Mouse (Mus musculus): ENCODE data around the gene Plxna2. TPM values are rescaled to one million over a fixed set of nuclear protein-coding genes. Genes with fewer than 3 reads are reported as not detected.

The Plxna2 gene
- polyA plus RNA-seq, 1 experiment = 8.9 TPM

DNA sequence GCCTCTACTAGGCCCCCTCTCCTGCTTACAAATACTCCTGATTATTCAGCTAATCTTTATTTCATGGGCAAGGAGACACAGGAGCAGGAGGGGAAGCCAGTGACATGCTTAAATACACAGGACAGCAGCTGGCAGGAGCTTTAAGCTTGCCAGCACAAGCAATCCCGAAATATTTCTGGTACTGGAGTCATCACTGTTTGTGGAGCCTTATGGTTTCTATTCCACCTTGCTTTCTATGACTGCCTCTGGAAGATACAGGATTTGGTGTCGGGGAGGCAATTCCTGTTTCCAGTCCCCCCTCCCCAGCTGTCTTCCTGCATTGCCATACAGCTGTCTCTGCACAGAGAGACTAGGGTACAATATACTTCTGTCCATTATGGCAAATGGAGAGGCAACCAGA lies 4.7 kb downstream of the Plxna2 start:
- H3K4me1 ChIP-seq (ENCODE audit: control insufficient read depth, insufficient read depth, insufficient read length, low read length) = peaks cover 27% of the 10 kb centered on the region; the same call in 1 of the 2 replicates
- no peaks in the 10 kb centered on the region for H3K27me3 ChIP-seq (ENCODE audit: control insufficient read depth, insufficient read depth, low read length)
- WGBS = 50% methylated on average over 2 of the region's 2 CpGs
- no peak for TF ChIP-seq POLR2A (IDR thresholded peaks at IDR 0.05; ENCODE audit: low read depth, low read length)
- TF ChIP-seq CTCF (IDR thresholded peaks at IDR 0.05; ENCODE audit: extremely low read depth, insufficient read length, insufficient replicate concordance, low read depth, low read length) = no peak
- H3K36me3 ChIP-seq (ENCODE audit: control insufficient read depth, insufficient read depth, low read length) = no peaks in the 10 kb centered on the region
- no peak overlapping the region for H3K27ac ChIP-seq (ENCODE audit: insufficient read depth, low read depth, low read length)
- no peak overlapping the region for H3K4me3 ChIP-seq (ENCODE audit: low read depth, low read length)

DNA sequence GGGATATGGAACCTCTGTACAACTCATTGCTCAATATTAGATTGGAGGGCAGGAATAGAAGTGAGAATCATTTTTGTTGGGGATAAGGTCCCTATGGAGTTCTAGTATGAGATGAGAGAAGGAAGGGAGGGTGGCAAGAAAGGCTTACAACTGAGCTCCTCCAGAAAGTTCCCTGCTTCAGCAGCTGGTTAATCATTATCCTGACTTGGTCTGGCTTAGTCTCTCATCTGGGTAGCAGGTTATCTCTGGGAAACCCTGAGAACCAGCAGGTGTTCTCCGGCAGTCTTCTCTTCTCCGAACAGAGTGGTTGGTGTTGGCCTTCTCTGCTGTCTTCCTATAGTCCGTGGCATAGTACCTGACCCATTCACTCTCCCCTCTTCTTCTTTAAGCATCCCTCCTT lies 5.6 kb downstream of the Plxna2 start:
- peak overlapping the region; percentile 3; the same call in 1 of the 2 replicates for H3K4me3 ChIP-seq (ENCODE audit: low read depth, low read length)
- H3K27ac ChIP-seq (ENCODE audit: insufficient read depth, low read depth, low read length) = no peak overlapping the region
- H3K36me3 ChIP-seq (ENCODE audit: control insufficient read depth, insufficient read depth, low read length) = no peaks in the 10 kb centered on the region
- 37% methylated on average over 3 of the region's 3 CpGs for WGBS
- TF ChIP-seq CTCF (IDR thresholded peaks at IDR 0.05; ENCODE audit: extremely low read depth, insufficient read length, insufficient replicate concordance, low read depth, low read length) (no peak), POLR2A (IDR thresholded peaks at IDR 0.05; ENCODE audit: low read depth, low read length) (no peak)
- H3K27me3 ChIP-seq (ENCODE audit: control insufficient read depth, insufficient read depth, low read length) = no peaks in the 10 kb centered on the region
- H3K4me1 ChIP-seq (ENCODE audit: control insufficient read depth, insufficient read depth, insufficient read length, low read length) = peaks cover 27% of the 10 kb centered on the region; the same call in 1 of the 2 replicates

DNA sequence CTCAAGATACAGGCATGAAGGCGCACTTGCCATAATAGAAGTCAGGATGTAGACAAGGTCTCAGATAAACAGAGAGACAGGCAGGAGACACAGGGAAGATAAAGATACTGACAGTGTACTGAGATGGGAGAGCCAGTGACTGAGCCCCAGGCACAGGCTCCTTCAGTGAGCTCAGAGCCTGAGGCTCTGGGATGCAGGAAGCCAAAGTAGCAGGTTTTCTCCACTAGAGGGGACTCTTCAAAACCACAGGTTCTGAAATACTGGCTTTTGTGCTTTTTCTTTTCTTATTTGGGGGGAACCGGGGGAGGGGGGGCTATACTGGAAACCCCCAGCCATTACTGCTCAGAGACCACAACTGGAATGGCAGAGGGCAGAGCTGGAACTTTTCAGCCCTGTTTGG lies 6.4 kb downstream of the Plxna2 start:
- no peak overlapping the region for H3K4me3 ChIP-seq (ENCODE audit: low read depth, low read length)
- no peak overlapping the region for H3K27ac ChIP-seq (ENCODE audit: insufficient read depth, low read depth, low read length)
- H3K4me1 ChIP-seq (ENCODE audit: control insufficient read depth, insufficient read depth, insufficient read length, low read length) = peaks cover 30% of the 10 kb centered on the region; the same call in 1 of the 2 replicates
- whole genome bisulfite sequencing = 45% methylated on average over 2 of the region's 2 CpGs
- H3K36me3 ChIP-seq (ENCODE audit: control insufficient read depth, insufficient read depth, low read length) = no peaks in the 10 kb centered on the region
- H3K27me3 ChIP-seq (ENCODE audit: control insufficient read depth, insufficient read depth, low read length) = no peaks in the 10 kb centered on the region
- TF ChIP-seq CTCF (IDR thresholded peaks at IDR 0.05; ENCODE audit: extremely low read depth, insufficient read length, insufficient replicate concordance, low read depth, low read length) (peak; percentile 45; the same call in 1 of the 2 replicates), POLR2A (IDR thresholded peaks at IDR 0.05; ENCODE audit: low read depth, low read length) (no peak)

DNA sequence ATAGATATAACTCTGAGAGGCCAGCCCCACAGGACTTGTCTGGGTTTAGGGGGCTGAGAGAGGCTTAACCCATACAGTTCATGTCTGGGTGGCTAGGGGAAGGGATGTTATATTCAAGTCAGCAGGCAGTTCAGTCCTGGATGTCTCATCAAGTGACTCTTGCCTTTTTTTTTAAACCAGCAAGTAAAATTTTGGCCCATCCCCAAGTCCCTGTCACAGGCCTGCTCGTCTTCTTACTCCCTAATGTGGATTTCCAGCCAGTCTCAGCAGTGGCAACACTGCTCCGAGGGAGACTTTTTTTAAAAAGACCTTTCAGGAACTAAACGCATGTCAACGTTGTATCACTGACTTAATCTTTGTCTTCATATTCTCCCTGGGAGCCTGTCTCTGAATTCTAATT lies 7.0 kb downstream of the Plxna2 start:
- H3K27me3 ChIP-seq (ENCODE audit: control insufficient read depth, insufficient read depth, low read length) = no peaks in the 10 kb centered on the region
- no peaks in the 10 kb centered on the region for H3K36me3 ChIP-seq (ENCODE audit: control insufficient read depth, insufficient read depth, low read length)
- H3K4me3 ChIP-seq (ENCODE audit: low read depth, low read length) = no peak overlapping the region
- WGBS = 78% methylated on average over 4 of the region's 4 CpGs
- no peak for TF ChIP-seq POLR2A (IDR thresholded peaks at IDR 0.05; ENCODE audit: low read depth, low read length)
- no peak for TF ChIP-seq CTCF (IDR thresholded peaks at IDR 0.05; ENCODE audit: extremely low read depth, insufficient read length, insufficient replicate concordance, low read depth, low read length)
- no peak overlapping the region for H3K27ac ChIP-seq (ENCODE audit: insufficient read depth, low read depth, low read length)
- peaks cover 31% of the 10 kb centered on the region; the same call in 1 of the 2 replicates for H3K4me1 ChIP-seq (ENCODE audit: control insufficient read depth, insufficient read depth, insufficient read length, low read length)

- 47% methylated on average over 2 of the region's 2 CpGs for WGBS
- TF ChIP-seq CTCF (IDR thresholded peaks at IDR 0.05; ENCODE audit: extremely low read depth, insufficient read length, insufficient replicate concordance, low read depth, low read length) (no peak), POLR2A (IDR thresholded peaks at IDR 0.05; ENCODE audit: low read depth, low read length) (no peak)
- Histone ChIP-seq H3K4me3 (ENCODE audit: low read depth, low read length) (no peak overlapping the region), H3K4me1 (ENCODE audit: control insufficient read depth, insufficient read depth, insufficient read length, low read length) (peaks cover 31% of the 10 kb centered on the region; the same call in 1 of the 2 replicates), H3K27ac (ENCODE audit: insufficient read depth, low read depth, low read length) (peak overlapping the region; percentile 8; the same call in 1 of the 2 replicates), H3K27me3 (ENCODE audit: control insufficient read depth, insufficient read depth, low read length) (no peaks in the 10 kb centered on the region), H3K36me3 (ENCODE audit: control insufficient read depth, insufficient read depth, low read length) (no peaks in the 10 kb centered on the region)
Measured at GRCm38 (mm10) chr1:194626109-194626508, 8.1 kb downstream of the Plxna2 start.

GRCm38 (mm10) chr1:194627286-194627685 lies 9.3 kb downstream of the Plxna2 start:
- H3K27ac ChIP-seq (ENCODE audit: insufficient read depth, low read depth, low read length) = no peak overlapping the region
- no peak overlapping the region for H3K4me3 ChIP-seq (ENCODE audit: low read depth, low read length)
- H3K4me1 ChIP-seq (ENCODE audit: control insufficient read depth, insufficient read depth, insufficient read length, low read length) = peaks cover 22% of the 10 kb centered on the region; the same call in 1 of the 2 replicates
- TF ChIP-seq POLR2A (IDR thresholded peaks at IDR 0.05; ENCODE audit: low read depth, low read length) (no peak), CTCF (IDR thresholded peaks at IDR 0.05; ENCODE audit: extremely low read depth, insufficient read length, insufficient replicate concordance, low read depth, low read length) (no peak)
- H3K27me3 ChIP-seq (ENCODE audit: control insufficient read depth, insufficient read depth, low read length) = no peaks in the 10 kb centered on the region
- no peaks in the 10 kb centered on the region for H3K36me3 ChIP-seq (ENCODE audit: control insufficient read depth, insufficient read depth, low read length)

GRCm38 (mm10) chr1:194629135-194629689 lies 11.2 kb downstream of the Plxna2 start:
- WGBS = 75% methylated on average over 2 of the region's 2 CpGs
- peaks cover 16% of the 10 kb centered on the region; the same call in 1 of the 2 replicates for H3K4me1 ChIP-seq (ENCODE audit: control insufficient read depth, insufficient read depth, insufficient read length, low read length)
- no peak overlapping the region for H3K4me3 ChIP-seq (ENCODE audit: low read depth, low read length)
- H3K36me3 ChIP-seq (ENCODE audit: control insufficient read depth, insufficient read depth, low read length) = no peaks in the 10 kb centered on the region
- H3K27me3 ChIP-seq (ENCODE audit: control insufficient read depth, insufficient read depth, low read length) = no peaks in the 10 kb centered on the region
- TF ChIP-seq CTCF (IDR thresholded peaks at IDR 0.05; ENCODE audit: extremely low read depth, insufficient read length, insufficient replicate concordance, low read depth, low read length) (no peak), POLR2A (IDR thresholded peaks at IDR 0.05; ENCODE audit: low read depth, low read length) (no peak)
- H3K27ac ChIP-seq (ENCODE audit: insufficient read depth, low read depth, low read length) = no peak overlapping the region

Measured in small intestine, adult 2 months (tissue).